Mouse (Mus musculus) right cerebral cortex, postnatal 36 days (tissue): ENCODE measurements around the gene Rps3.
A peak's percentile ranks its signal among the peaks of the same experiment; 100 is the strongest.
"Not testable (repeated sequence)": the region's sequence is repeated elsewhere in the genome, so short reads cannot be mapped to it uniquely, and the experiment has no call there.

ENCODE experiments used
- DNase-seq, 2 experiments: peaks; one replicate each; pipeline ENCODE4 v3.0.0; 2022; ENCODE audit warnings: low spot score in 2 of 2, mixed read lengths in 1 of 2

Gene Rps3

GRCm38 (mm10) chr7:99483271-99483923 is at the start of gene Rps3:
TSS of gene Rps3 (minus strand) at chr7:99483738.
- peak; percentile 95 to 98 for DNase-seq

DNA sequence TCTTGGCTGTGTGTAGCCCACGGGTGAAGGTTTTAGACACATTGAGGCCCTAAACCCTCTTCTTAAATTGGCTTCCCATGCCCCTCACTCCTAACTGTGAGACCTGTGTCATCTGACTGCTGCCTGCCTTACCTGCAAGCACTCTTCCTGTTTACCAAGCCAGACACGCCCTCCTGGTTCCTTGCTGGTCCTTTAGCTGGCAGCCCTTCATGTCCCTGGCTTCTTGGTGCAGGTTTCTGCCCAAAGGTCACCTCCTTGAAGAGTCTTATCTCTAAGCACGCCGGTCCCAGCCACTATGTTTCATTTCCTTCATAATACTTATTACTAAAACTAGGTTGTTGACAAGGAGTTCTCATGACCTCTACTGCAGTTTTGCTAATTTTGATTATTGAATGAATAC is 49.0 kb upstream of the Rps3 start:
- DNase-seq: no peak

DNA sequence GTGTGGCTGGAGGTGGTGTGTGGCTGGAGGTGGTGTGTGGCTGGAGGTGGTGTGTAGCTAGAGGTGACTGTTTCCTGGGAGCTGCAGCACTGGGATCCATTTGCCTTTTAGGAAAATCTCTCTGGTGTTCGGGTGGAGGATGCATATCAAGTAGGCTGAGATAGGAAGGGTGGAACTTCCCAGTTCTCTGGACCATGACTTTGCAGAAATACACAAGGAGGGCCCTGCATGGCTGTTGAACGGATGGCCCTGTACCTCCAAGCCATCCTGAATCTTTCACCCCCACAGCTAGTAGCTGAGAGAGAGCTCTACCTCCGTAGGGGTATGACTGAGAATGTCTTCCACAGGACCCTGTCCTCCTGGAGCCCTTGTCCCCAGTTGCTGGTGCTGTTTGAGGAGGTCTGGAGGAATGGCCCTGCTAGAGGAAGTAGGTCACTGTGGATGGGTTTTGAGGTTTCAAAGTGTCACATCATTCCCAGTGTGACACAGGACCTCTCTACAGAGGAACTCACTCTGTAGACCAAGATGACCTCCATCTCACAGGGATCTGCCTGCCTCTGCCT is 48.0 kb upstream of the Rps3 start:
- DNase-seq: no peak

DNA sequence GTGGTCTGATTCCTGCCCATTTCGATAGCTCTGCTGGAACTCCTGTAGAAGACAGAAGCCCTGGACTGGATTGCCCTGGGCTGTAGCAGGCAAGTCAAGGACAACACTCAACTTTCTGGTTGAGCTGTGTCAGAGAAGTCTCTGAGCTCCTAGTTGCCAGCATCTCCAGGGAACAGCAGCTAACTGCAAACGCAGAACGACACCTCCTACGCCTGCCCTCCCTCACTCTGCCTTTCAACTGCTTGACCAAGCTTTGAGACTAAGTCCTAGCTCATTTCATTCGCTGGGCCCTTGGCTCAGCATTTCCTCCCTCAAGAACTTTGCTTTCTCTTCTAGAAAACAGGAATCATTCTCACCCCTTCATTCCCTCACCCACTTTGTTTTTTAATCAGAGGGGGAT is 45.9 kb upstream of the Rps3 start:
- peak in 1 of 2 experiments; percentile 79 for DNase-seq

DNA sequence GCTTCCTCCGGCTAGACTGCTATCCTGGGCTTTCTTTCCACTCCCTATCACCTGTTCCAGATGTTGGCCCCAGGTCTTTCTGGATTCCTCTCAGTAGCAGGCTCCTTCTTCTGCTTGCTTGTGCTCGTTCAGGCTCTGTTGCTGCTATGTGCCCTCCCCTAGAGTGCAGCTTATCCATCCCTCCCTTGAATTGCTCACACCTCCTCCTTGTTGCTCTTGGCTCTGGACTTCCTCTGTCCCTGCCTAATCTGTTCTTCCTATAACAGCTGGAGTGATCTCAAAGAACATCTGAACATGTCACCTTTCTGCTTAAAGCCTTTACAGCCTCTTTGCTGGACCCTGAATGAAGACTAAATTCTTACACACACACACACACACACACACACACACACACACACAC is 45.0 kb upstream of the Rps3 start:
- DNase-seq: no peak

GRCm38 (mm10) chr7:99523837-99524236 is 40.3 kb upstream of the Rps3 start:
- DNase-seq: no peak

- no peak for DNase-seq
These were observed 39.6 kb upstream of the Rps3 start for GRCm38 (mm10) chr7:99523121-99523520.

DNA sequence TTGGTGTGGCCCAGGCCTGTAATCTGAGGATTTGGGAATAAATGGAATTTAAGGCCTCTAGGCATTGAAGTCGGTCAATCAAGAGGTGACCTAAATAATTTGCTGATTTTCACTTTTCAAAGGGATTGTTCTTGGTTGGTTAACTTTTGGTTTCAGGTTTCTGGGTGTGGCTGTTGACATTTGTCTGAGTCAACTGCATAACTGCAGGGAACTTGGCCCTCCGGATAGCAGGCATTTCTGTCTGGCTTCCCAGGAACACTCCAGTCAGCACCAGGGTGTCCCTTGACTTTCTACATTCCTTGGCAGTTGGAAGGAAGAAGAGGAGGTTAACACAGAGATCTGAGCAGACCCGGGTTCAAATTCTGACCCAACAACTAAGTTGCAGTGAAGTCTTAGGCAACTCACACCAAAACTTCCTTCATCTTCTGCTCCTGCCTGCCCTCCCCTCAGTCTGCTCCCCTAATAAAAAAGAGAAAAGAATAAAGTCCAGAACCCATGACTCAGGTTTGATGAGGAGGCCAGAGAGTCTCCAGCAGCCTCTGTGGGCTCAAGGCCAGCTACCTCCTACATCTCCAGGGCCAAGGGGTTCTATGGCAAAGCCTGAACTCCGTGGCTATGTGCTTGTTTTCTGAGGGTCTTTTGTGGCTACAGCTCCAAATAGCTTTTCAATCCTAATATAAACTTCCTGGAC is 35.6 kb upstream of the Rps3 start:
- no peak for DNase-seq

GRCm38 (mm10) chr7:99516814-99517157 is 33.2 kb upstream of the Rps3 start:
- DNase-seq: no peak

- no peak for DNase-seq
These were observed 32.7 kb upstream of the Rps3 start for GRCm38 (mm10) chr7:99516092-99516813.

- peak; percentile 62 to 66 for DNase-seq
These were observed 26.6 kb upstream of the Rps3 start for GRCm38 (mm10) chr7:99510087-99510501.

DNA sequence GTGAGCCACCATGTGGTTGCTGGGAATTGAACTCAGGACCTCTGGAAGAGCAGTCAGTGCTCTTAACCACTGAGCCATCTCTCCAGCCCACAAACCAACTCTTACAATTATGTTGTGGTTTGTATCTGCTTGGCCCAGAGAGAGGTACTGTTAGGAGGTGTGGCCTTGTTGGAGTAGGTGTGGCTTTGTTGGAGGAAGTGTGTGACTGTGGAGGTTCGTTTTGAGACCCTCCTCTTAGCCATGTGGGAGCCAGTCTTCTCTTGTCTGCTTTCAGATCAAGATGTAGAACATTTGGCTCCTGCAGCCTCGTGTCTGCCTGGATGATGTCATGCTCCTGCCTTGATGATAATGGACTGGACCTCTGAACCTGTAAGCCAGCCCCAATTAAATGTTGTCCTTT is 24.6 kb upstream of the Rps3 start:
- DNase-seq: not testable (repeated sequence)

- DNase-seq: no peak
These were observed 21.0 kb upstream of the Rps3 start for GRCm38 (mm10) chr7:99504556-99504955.

- DNase-seq: no peak
These were observed 17.6 kb upstream of the Rps3 start for GRCm38 (mm10) chr7:99501148-99501547.

DNA sequence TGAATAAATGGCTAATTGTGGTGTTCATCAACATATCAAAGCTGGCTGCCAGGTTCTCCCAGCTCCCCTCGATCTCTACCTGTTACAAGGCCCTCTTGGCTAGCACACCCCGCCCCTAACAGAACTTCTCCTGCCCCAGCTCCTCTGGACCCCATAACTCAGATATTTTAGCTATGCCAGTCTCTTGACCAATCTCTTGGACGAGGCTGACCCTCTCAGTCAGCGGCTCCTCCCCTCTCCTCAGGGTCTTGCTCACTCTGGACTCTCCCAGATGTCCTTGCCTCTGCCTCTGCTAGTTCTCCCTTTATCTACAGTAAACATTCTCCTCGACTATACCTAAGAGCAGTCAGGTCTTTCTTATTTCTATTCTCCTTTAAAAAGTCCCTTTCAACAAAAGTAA is 17.1 kb upstream of the Rps3 start:
- no peak for DNase-seq

GRCm38 (mm10) chr7:99500201-99500600 is 16.7 kb upstream of the Rps3 start:
- peak; percentile 67 to 82 for DNase-seq

DNA sequence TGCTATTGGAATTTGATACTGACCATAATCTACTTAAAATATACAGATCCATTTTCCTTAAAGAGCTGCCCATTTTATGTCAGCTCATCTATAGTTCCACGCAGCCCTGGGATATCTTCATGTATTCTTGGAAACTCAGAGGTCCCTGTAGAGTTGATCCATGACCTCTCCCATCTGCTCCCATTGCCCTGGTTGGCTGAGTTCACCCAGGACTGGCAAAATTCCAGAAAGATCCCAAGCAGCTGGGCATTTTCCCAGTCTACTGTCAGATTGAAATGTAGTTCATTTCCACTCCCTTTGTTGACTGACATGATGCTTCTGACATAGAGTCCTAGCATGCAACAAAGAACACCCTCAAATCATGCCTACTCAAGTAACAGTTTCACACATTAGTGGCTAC is 15.6 kb upstream of the Rps3 start:
- DNase-seq: no peak

DNA sequence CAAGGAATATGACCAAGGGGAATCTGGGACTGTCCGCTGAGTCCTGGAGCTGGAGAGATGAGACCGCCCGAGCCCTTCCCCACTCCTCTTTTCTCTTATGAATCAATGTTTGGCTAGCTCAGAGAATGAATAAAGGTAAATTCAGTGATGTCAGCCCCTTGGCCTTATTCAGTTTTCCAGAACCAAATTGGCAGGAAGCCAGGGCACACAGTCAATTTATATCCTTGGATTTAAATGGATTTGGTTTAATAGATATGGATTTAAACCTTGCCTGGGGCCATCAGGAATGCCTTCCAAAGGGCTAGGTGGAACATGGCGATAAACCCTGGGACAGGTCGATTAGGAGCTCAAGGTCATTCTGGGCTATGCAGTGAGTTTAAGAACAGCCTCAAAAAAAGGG is 6.2 kb upstream of the Rps3 start:
- DNase-seq: no peak

GRCm38 (mm10) chr7:99484679-99485078 is 1.1 kb upstream of the Rps3 start:
- DNase-seq: no peak

- DNase-seq: no peak
These were observed 384 bp upstream of the Rps3 start for GRCm38 (mm10) chr7:99483924-99484319.

DNA sequence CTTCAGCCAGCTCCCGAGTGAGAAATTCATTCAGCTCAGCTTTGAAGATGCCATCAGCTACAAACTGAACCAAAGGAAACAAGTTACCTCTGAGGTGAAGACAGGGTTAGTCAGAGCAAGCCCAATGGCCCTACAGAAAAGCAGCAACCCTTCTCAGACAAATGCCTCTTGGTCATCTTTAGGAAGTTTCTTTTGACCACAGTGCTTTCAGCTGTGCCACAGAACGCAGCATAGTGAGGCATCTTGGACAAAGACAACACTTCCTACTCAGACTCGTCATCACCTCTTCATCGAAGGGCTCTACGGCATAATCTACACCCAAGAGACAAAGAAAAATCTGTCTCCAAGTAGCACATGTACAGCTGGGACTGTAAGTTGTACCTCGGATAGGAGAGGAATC is 901 bp downstream of the Rps3 start:
- no peak for DNase-seq

DNA sequence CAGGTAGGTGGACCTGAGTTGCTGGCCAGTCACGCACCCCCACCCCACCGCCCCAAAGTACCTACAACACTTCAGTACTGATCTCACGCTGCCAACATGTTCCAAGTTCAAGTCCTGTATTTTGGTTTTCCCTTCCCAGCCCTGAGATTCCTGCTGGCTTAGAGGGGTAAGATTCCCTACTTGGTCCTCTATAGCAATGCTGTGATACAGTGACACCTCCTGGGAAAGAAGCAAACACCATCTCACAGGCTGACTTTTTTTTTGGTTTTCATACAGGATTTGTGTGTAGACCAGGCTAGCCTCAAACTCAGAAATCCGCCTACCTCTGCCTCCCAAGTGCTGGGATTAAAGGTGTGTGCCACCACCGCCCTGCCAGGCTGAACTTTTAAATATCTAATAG is 6.3 kb downstream of the Rps3 start:
- DNase-seq: no peak
